Mouse (Mus musculus) liver, postnatal 0 days (tissue): ENCODE measurements around the gene Krtap19-3. TPM values are rescaled to one million over a fixed set of nuclear protein-coding genes. Genes with fewer than 3 reads are reported as not detected.

ENCODE experiments used
- ATAC-seq: fragments of 200-750 bp; cut with Nextera tagmentation; 2 replicates; pipeline ENCODE4 v1.8.0; 2017; ENCODE audit warnings: mild to moderate bottlenecking, moderate library complexity
- DNase-seq: peaks from one replicate; pipeline ENCODE4 v3.0.0-alpha.2; 2016
- H3K27ac ChIP-seq: fragments of 300-500 bp; sonication (generic); 2 replicates; pipeline ENCODE4 v1.5.1; 2014; ENCODE audit warnings: antibody characterized with exemption, moderate library complexity, mild to moderate bottlenecking, low read depth
- H3K27me3 ChIP-seq: fragments of 300-500 bp; sonication (generic); 2 replicates; pipeline ENCODE4 v1.6.1; 2014; ENCODE audit warnings: low read length, control low read depth, mixed read lengths; ENCODE audit not compliant: insufficient read depth
- H3K36me3 ChIP-seq: fragments of 300-500 bp; sonication (generic); replicated peaks from 2 replicates; pipeline ENCODE4 v1.6.1; 2014; ENCODE audit warnings: mild to moderate bottlenecking, control low read depth, low read length, moderate library complexity, mixed read lengths; ENCODE audit not compliant: insufficient read depth
- H3K4me1 ChIP-seq: fragments of 300-500 bp; sonication (generic); 2 replicates; pipeline ENCODE4 v1.6.1; 2014; ENCODE audit warnings: antibody characterized with exemption, mild to moderate bottlenecking, control low read depth; ENCODE audit not compliant: insufficient read depth
- H3K4me2 ChIP-seq: fragments of 300-500 bp; sonication (generic); 2 replicates; pipeline ENCODE4 v1.6.1; 2014; ENCODE audit warnings: low read depth, mild to moderate bottlenecking, low read length, moderate library complexity, mixed read lengths
- H3K4me3 ChIP-seq: fragments of 300-500 bp; sonication (generic); 2 replicates; pipeline ENCODE4 v1.5.1; 2014; ENCODE audit warnings: low read depth, low read length
- H3K9ac ChIP-seq: fragments of 300-500 bp; sonication (generic); replicated peaks from 2 replicates; pipeline ENCODE4 v1.6.1; 2014; ENCODE audit warnings: mild to moderate bottlenecking, moderate library complexity
- H3K9me3 ChIP-seq: fragments of 300-500 bp; sonication (generic); 2 replicates; pipeline ENCODE4 v1.6.1; 2016; ENCODE audit warnings: mild to moderate bottlenecking, control low read depth, low read length, mixed read lengths
- CTCF ChIP-seq: sonication (generic); IDR thresholded peaks from 2 replicates; pipeline ENCODE4 v1.5.1; 2016; ENCODE audit warnings: antibody characterized with exemption, low read depth
- EP300 ChIP-seq: IDR thresholded peaks from 2 replicates; pipeline ENCODE4 v1.6.1; 2016; ENCODE audit warnings: antibody characterized with exemption, low read depth, mild to moderate bottlenecking
- WGBS: fragments of 180-500 bp; shearing (Covaris S2); extraction: QIAGEN DNeasy Blood & Tissue Kit; methylation state at CpG from one replicate; pipeline ENCODE4 v1.1.7; 2014; ENCODE audit not compliant: insufficient replicate concordance; 5-methylcytosine and 5-hydroxymethylcytosine counted together
- polyA plus RNA-seq: library from polyadenylated mRNA; unstranded; fragments of >200 nt; fragmentation: Nextera tagmentation; extraction: Ambion mirVana; gene quantifications from 2 replicates; pipeline ENCODE4 v1.2.1, GENCODE M21; 2015

Gene Krtap19-3
- not detected in 2 replicates for polyA plus RNA-seq

DNA sequence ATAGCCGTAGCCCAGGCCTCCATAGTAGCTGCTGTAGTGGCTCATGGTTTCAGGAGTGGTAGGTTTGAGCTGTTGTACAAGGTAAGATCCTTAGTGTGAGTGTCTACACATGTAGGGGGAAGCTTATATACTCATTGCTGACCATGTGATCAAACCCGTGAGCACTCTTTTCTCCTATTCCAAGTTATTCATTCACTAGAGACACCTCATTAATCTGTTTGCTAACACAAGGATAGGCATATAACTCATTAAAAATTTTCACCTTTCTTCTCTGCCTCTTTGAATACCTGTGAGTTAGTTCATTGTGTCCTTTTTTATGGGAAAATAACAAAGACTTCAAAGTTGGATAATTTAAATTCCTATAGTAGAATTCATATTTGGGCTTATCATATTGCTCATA lies at the start of gene Krtap19-3:
Gene Krtap19-3, minus strand, starts transcription at position 101 of the 400 bp plus-strand sequence.
- Histone ChIP-seq H3K4me1 (no peaks in the 10 kb centered on the region), H3K36me3 (no peaks in the 10 kb centered on the region), H3K27ac (no peak within 1 kb of the TSS), H3K4me3 (no peak within 1 kb of the TSS), H3K9me3 (no peaks in the 10 kb centered on the region), H3K9ac (no peak within 1 kb of the TSS), H3K4me2 (no peak within 1 kb of the TSS), H3K27me3 (no peaks in the 10 kb centered on the region)
- no peak for DNase-seq
- ATAC-seq, result no peak
- TF ChIP-seq EP300 (no peak), CTCF (no peak)
- 84% methylated on average over 2 of the region's 2 CpGs for WGBS

DNA sequence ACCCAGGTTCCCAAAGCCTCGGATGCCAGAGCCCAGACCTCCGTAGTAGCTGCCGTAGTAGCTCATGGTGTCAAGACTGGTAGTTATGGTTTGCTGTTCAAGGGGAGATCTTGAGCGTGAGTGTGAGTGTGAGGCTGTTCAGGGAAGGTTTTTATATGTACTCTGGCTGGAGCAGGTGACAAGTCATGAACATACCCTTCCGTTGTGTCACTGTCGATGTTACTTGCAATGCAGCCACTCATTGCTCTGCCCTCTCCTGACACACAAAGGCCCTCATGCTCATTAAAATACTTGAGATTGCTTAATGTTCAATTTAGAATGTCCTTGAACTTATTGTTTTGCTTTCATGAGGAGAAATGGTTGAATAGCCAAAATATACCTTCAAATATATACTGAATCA lies 18.5 kb upstream of the Krtap19-3 start, which contains the start of gene Krtap19-5:
Gene Krtap19-5, minus strand, starts transcription at position 101 of the 400 bp plus-strand sequence.
- Histone ChIP-seq H3K27ac (no peak within 1 kb of the TSS), H3K4me2 (no peak within 1 kb of the TSS), H3K27me3 (no peaks in the 10 kb centered on the region), H3K9ac (no peak within 1 kb of the TSS), H3K4me1 (no peaks in the 10 kb centered on the region), H3K36me3 (no peaks in the 10 kb centered on the region), H3K4me3 (no peak within 1 kb of the TSS), H3K9me3 (no peaks in the 10 kb centered on the region)
- no peak for DNase-seq
- WGBS, result 82% methylated on average over 6 of the region's 6 CpGs
- no peak for ATAC-seq
- TF ChIP-seq EP300 (no peak), CTCF (no peak)

DNA sequence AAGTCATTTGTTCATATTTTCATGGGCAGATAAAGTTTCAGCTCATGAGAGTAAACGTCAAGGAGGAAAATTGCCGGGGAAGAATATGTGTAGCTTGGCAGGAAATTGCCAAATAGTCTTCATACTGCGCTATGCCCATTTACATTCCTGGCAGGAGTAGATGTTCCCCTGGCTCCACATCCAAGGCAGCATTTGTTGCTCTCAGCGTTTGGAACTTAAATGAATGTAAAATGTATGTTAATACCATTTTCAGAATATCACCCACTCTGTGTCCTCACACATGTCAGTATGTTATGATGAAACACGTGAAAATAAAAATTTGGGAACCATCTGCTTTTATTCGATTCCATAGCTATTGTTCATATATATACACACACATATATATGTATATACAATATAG lies 9.0 kb upstream of the Krtap19-3 start:
- Histone ChIP-seq H3K9ac (no peak overlapping the region), H3K9me3 (no peaks in the 10 kb centered on the region), H3K27ac (no peak overlapping the region), H3K27me3 (no peaks in the 10 kb centered on the region), H3K4me3 (no peak overlapping the region), H3K36me3 (no peaks in the 10 kb centered on the region), H3K4me1 (no peaks in the 10 kb centered on the region), H3K4me2 (no peak overlapping the region)
- WGBS, result 75% methylated on average over 6 of the region's 6 CpGs
- ATAC-seq (no peak), DNase-seq (no peak)
- TF ChIP-seq EP300 (no peak), CTCF (no peak)

DNA sequence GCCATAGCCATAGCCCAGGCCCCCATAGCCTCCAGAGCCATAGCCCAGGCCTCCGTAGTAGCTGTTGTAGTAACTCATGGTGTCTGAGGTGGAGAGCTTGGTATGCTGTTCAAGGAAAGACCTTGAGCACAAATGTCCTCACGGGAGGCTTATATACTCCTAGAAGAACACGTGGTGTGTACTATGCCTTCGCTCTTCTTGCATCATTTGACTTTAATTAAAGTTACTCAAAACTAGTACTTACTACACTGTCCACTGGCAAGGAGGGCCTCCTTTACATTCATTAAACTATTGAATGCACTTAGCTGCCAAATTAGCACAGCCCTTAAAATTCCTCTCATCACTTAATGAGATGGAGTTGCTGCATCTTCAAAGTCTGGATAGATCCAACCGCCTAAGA lies 7.2 kb upstream of the Krtap19-3 start, which contains the start of gene Krtap19-4:
Gene Krtap19-4, minus strand, starts transcription at position 101 of the 400 bp plus-strand sequence.
- H3K9me3 ChIP-seq, result no peaks in the 10 kb centered on the region
- 75% methylated on average over 5 of the region's 5 CpGs for WGBS
- no peaks in the 10 kb centered on the region for H3K4me1 ChIP-seq
- no peak within 1 kb of the TSS for H3K4me3 ChIP-seq
- H3K4me2 ChIP-seq, result no peak within 1 kb of the TSS
- H3K27ac ChIP-seq, result no peak within 1 kb of the TSS
- DNase-seq, result no peak
- no peaks in the 10 kb centered on the region for H3K36me3 ChIP-seq
- no peak within 1 kb of the TSS for H3K9ac ChIP-seq
- no peak for TF ChIP-seq CTCF
- no peak for TF ChIP-seq EP300
- no peaks in the 10 kb centered on the region for H3K27me3 ChIP-seq
- ATAC-seq, result no peak

DNA sequence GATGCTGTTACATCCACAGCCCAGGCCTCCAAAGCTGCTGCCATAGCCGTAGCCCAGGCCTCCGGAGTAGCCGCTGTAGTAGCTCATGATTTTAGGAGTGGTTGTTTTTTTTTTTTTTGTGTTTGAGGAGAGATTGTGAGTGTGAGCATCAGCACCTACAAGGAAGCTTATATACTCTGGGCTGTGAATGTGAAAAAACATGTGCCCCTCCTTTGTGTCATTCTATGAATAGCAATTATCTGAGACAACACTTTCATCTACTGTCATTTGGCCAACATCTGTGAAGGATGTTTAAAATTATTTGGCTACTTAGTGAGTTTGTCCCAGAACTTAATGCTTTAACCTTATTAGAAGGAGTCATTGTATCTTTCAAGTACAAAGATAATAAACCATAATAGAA lies 3.7 kb downstream of the Krtap19-3 start, which contains the start of gene Krtap19-2:
Gene Krtap19-2, minus strand, starts transcription at position 101 of the 400 bp plus-strand sequence.
- Histone ChIP-seq H3K36me3 (no peaks in the 10 kb centered on the region), H3K27me3 (no peaks in the 10 kb centered on the region), H3K4me2 (no peak within 1 kb of the TSS), H3K9ac (no peak within 1 kb of the TSS), H3K9me3 (no peaks in the 10 kb centered on the region), H3K27ac (no peak within 1 kb of the TSS), H3K4me1 (no peaks in the 10 kb centered on the region), H3K4me3 (no peak within 1 kb of the TSS)
- no peak for DNase-seq
- no peak for TF ChIP-seq EP300
- TF ChIP-seq CTCF, result no peak
- no peak for ATAC-seq
- 92% methylated on average over 3 of the region's 3 CpGs for WGBS

DNA sequence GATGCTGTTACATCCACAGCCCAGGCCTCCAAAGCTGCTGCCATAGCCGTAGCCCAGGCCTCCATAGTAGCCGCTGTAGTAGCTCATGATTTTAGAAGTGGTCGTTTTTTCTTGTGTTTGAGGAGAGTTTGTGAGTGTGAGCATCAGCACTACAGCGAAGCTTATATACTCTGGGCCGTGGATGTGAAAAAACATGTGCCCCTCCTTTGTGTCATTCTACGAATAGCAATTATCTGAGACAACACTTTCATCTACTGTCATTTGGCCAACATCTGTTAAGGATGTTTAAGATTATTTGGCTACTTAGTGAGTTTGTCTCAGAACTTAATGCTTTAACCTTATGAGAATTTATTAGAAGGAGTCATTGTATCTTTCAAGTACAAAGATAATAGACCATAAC lies 8.5 kb downstream of the Krtap19-3 start, which contains the start of gene Krtap19-1:
Gene Krtap19-1, minus strand, starts transcription at position 101 of the 400 bp plus-strand sequence.
- no peaks in the 10 kb centered on the region for H3K4me1 ChIP-seq
- no peak within 1 kb of the TSS for H3K27ac ChIP-seq
- no peak within 1 kb of the TSS for H3K4me3 ChIP-seq
- DNase-seq (no peak), ATAC-seq (no peak)
- H3K36me3 ChIP-seq, result no peaks in the 10 kb centered on the region
- no peak within 1 kb of the TSS for H3K9ac ChIP-seq
- WGBS, result 74% methylated on average over 6 of the region's 6 CpGs
- H3K9me3 ChIP-seq, result no peaks in the 10 kb centered on the region
- TF ChIP-seq CTCF, result no peak
- no peak within 1 kb of the TSS for H3K4me2 ChIP-seq
- no peaks in the 10 kb centered on the region for H3K27me3 ChIP-seq
